Mouse (Mus musculus) forebrain, embryonic 15.5 days (tissue): Measurements from ENCODE around the gene Tbc1d14. TPM values are rescaled to one million over a fixed set of nuclear protein-coding genes. Genes with fewer than 3 reads are reported as not detected.

Source experiments
- ATAC-seq: fragments of 200-750 bp; cut with Nextera tagmentation; replicated peaks from 2 replicates; pipeline ENCODE4 v1.8.0; 2017; ENCODE audit warnings: mild to moderate bottlenecking, moderate TSS enrichment, moderate library complexity
- H3K27ac ChIP-seq: fragments of 300-500 bp; sonication (generic); replicated peaks from 2 replicates; pipeline ENCODE4 v1.5.1; 2015; ENCODE audit warnings: mild to moderate bottlenecking, inconsistent platforms
- H3K27me3 ChIP-seq: fragments of 300-500 bp; sonication (generic); 2 replicates; pipeline ENCODE4 v1.6.1; 2015; ENCODE audit warnings: inconsistent platforms
- H3K36me3 ChIP-seq: fragments of 300-500 bp; sonication (generic); 2 replicates; pipeline ENCODE4 v1.6.1; 2015; ENCODE audit warnings: mild to moderate bottlenecking, inconsistent platforms
- H3K4me1 ChIP-seq: fragments of 300-500 bp; sonication (generic); 2 replicates; pipeline ENCODE4 v1.6.1; 2015; ENCODE audit warnings: inconsistent platforms
- H3K4me2 ChIP-seq: fragments of 300-500 bp; sonication (generic); replicated peaks from 2 replicates; pipeline ENCODE4 v1.6.1; 2015; ENCODE audit warnings: mild to moderate bottlenecking, inconsistent platforms
- H3K4me3 ChIP-seq: fragments of 300-500 bp; sonication (generic); 2 replicates; pipeline ENCODE4 v1.5.1; 2015; ENCODE audit warnings: mild to moderate bottlenecking, inconsistent platforms
- H3K9ac ChIP-seq: fragments of 300-500 bp; sonication (generic); replicated peaks from 2 replicates; pipeline ENCODE4 v1.6.1; 2015; ENCODE audit warnings: mild to moderate bottlenecking, inconsistent platforms
- H3K9me3 ChIP-seq: fragments of 300-500 bp; sonication (generic); 2 replicates; pipeline ENCODE4 v1.6.1; 2016; ENCODE audit warnings: inconsistent platforms
- WGBS: fragments of 180-500 bp; shearing (Covaris S2); methylation state at CpG from one replicate; pipeline ENCODE4 v1.1.7; 2015; ENCODE audit warnings: mixed read lengths; 5-methylcytosine and 5-hydroxymethylcytosine counted together
- polyA plus RNA-seq: library from polyadenylated mRNA; unstranded; fragments of >200 nt; fragmentation: Nextera tagmentation; extraction: Ambion mirVana; gene quantifications from 2 replicates; pipeline ENCODE4 v1.2.1, GENCODE M21; 2015

Tbc1d14 gene
- polyA plus RNA-seq, 1 experiment from 2014 or later = 104 TPM

- H3K27me3 ChIP-seq = no peaks in the 10 kb centered on the region
- ATAC-seq = no peak
- peaks cover 3% of the 10 kb centered on the region; the same call in 1 of the 2 replicates for H3K36me3 ChIP-seq
- H3K27ac ChIP-seq = no peak overlapping the region
- H3K4me1 ChIP-seq = peaks cover 4% of the 10 kb centered on the region; the same call in 1 of the 2 replicates
- H3K4me2 ChIP-seq = no peak overlapping the region
- H3K9me3 ChIP-seq = no peaks in the 10 kb centered on the region
- H3K4me3 ChIP-seq = no peak overlapping the region
- H3K9ac ChIP-seq = no peak overlapping the region
- 70% methylated on average over 3 of the region's 3 CpGs for WGBS
Observed at GRCm38 (mm10) chr5:36575227-36575626, 17.8 kb downstream of the Tbc1d14 start.

GRCm38 (mm10) chr5:36574147-36574870 lies 18.8 kb downstream of the Tbc1d14 start:
- 58% methylated on average over 8 of the region's 8 CpGs for WGBS
- Histone ChIP-seq H3K36me3 (peaks cover 3% of the 10 kb centered on the region; the same call in 1 of the 2 replicates), H3K9ac (no peak overlapping the region)

GRCm38 (mm10) chr5:36573354-36573753 lies 19.7 kb downstream of the Tbc1d14 start:
- Histone ChIP-seq H3K36me3 (peaks cover 3% of the 10 kb centered on the region; the same call in 1 of the 2 replicates), H3K9ac (no peak overlapping the region), H3K27ac (no peak overlapping the region), H3K4me1 (peaks cover 4% of the 10 kb centered on the region; the same call in 1 of the 2 replicates), H3K27me3 (no peaks in the 10 kb centered on the region), H3K4me2 (no peak overlapping the region), H3K9me3 (no peaks in the 10 kb centered on the region), H3K4me3 (no peak overlapping the region)
- no peak for ATAC-seq
- 60% methylated on average over 3 of the region's 3 CpGs for WGBS

More at GRCm38 (mm10) chr5:36574147-36574870, 18.8 kb downstream of the Tbc1d14 start:
- Histone ChIP-seq H3K27me3 (no peaks in the 10 kb centered on the region), H3K4me2 (no peak overlapping the region), H3K4me3 (no peak overlapping the region), H3K27ac (no peak overlapping the region), H3K4me1 (peaks cover 4% of the 10 kb centered on the region; the same call in 1 of the 2 replicates), H3K9me3 (no peaks in the 10 kb centered on the region)
- ATAC-seq = no peak

GRCm38 (mm10) chr5:36571371-36571770 lies 21.7 kb downstream of the Tbc1d14 start:
- Histone ChIP-seq H3K4me3 (no peak overlapping the region), H3K27ac (no peak overlapping the region), H3K9ac (no peak overlapping the region), H3K4me1 (peaks cover 8% of the 10 kb centered on the region; the same call in 1 of the 2 replicates), H3K4me2 (no peak overlapping the region), H3K9me3 (no peaks in the 10 kb centered on the region), H3K36me3 (peaks cover 3% of the 10 kb centered on the region; the same call in 1 of the 2 replicates), H3K27me3 (no peaks in the 10 kb centered on the region)
- no peak for ATAC-seq
- 95% methylated on average over 16 of the region's 16 CpGs for WGBS

- H3K4me2 ChIP-seq = no peak overlapping the region
- peaks cover 8% of the 10 kb centered on the region; the same call in 1 of the 2 replicates for H3K4me1 ChIP-seq
- no peak for ATAC-seq
- H3K27me3 ChIP-seq = no peaks in the 10 kb centered on the region
- WGBS = 83% methylated on average over 4 of the region's 4 CpGs
- H3K27ac ChIP-seq = no peak overlapping the region
- no peaks in the 10 kb centered on the region for H3K9me3 ChIP-seq
- H3K36me3 ChIP-seq = peaks cover 3% of the 10 kb centered on the region; the same call in 1 of the 2 replicates
- no peak overlapping the region for H3K9ac ChIP-seq
- H3K4me3 ChIP-seq = no peak overlapping the region
Observed at GRCm38 (mm10) chr5:36570546-36571245, 22.4 kb downstream of the Tbc1d14 start.

- 94% methylated on average over 7 of the region's 7 CpGs for WGBS
- H3K27ac ChIP-seq = no peak overlapping the region
- no peak overlapping the region for H3K4me3 ChIP-seq
- H3K4me1 ChIP-seq = peaks cover 4% of the 10 kb centered on the region; the same call in 1 of the 2 replicates
- ATAC-seq = no peak
- no peak overlapping the region for H3K9ac ChIP-seq
- H3K4me2 ChIP-seq = no peak overlapping the region
- H3K9me3 ChIP-seq = no peaks in the 10 kb centered on the region
- H3K36me3 ChIP-seq = peaks cover 3% of the 10 kb centered on the region; the same call in 1 of the 2 replicates
- H3K27me3 ChIP-seq = no peaks in the 10 kb centered on the region
Observed at GRCm38 (mm10) chr5:36570098-36570497, 23.0 kb downstream of the Tbc1d14 start.

GRCm38 (mm10) chr5:36568118-36568517 lies 25.0 kb downstream of the Tbc1d14 start:
- H3K36me3 ChIP-seq = peaks cover 3% of the 10 kb centered on the region; the same call in 1 of the 2 replicates
- no peak overlapping the region for H3K4me3 ChIP-seq
- no peaks in the 10 kb centered on the region for H3K9me3 ChIP-seq
- no peaks in the 10 kb centered on the region for H3K27me3 ChIP-seq
- peaks cover 3% of the 10 kb centered on the region; the same call in 1 of the 2 replicates for H3K4me1 ChIP-seq
- no peak overlapping the region for H3K9ac ChIP-seq
- 96% methylated on average over 4 of the region's 4 CpGs for WGBS
- H3K4me2 ChIP-seq = no peak overlapping the region
- no peak for ATAC-seq
- no peak overlapping the region for H3K27ac ChIP-seq

GRCm38 (mm10) chr5:36567627-36568026 lies 25.4 kb downstream of the Tbc1d14 start:
- 65% methylated on average over 2 of the region's 2 CpGs for WGBS
- H3K4me1 ChIP-seq = peaks cover 3% of the 10 kb centered on the region; the same call in 1 of the 2 replicates
- no peak overlapping the region for H3K4me3 ChIP-seq
- ATAC-seq = no peak
- H3K36me3 ChIP-seq = peaks cover 3% of the 10 kb centered on the region; the same call in 1 of the 2 replicates
- no peak overlapping the region for H3K4me2 ChIP-seq
- H3K27me3 ChIP-seq = no peaks in the 10 kb centered on the region
- H3K27ac ChIP-seq = no peak overlapping the region
- no peak overlapping the region for H3K9ac ChIP-seq
- no peaks in the 10 kb centered on the region for H3K9me3 ChIP-seq

GRCm38 (mm10) chr5:36564530-36564929 lies 28.5 kb downstream of the Tbc1d14 start:
- Histone ChIP-seq H3K4me1 (peaks cover 3% of the 10 kb centered on the region; the same call in 1 of the 2 replicates), H3K36me3 (no peaks in the 10 kb centered on the region), H3K4me2 (no peak overlapping the region), H3K9me3 (no peaks in the 10 kb centered on the region), H3K27ac (no peak overlapping the region), H3K27me3 (no peaks in the 10 kb centered on the region), H3K9ac (no peak overlapping the region), H3K4me3 (no peak overlapping the region)
- ATAC-seq = no peak
- WGBS = 91% methylated on average over 9 of the region's 9 CpGs

GRCm38 (mm10) chr5:36563741-36564140 lies 29.3 kb downstream of the Tbc1d14 start:
- no peak overlapping the region for H3K9ac ChIP-seq
- H3K27me3 ChIP-seq = no peaks in the 10 kb centered on the region

GRCm38 (mm10) chr5:36562791-36563445 lies 30.2 kb downstream of the Tbc1d14 start:
- Histone ChIP-seq H3K4me1 (peaks cover 3% of the 10 kb centered on the region; the same call in 1 of the 2 replicates), H3K9ac (no peak overlapping the region), H3K9me3 (no peaks in the 10 kb centered on the region), H3K4me3 (no peak overlapping the region), H3K27me3 (no peaks in the 10 kb centered on the region), H3K36me3 (no peaks in the 10 kb centered on the region), H3K27ac (no peak overlapping the region), H3K4me2 (no peak overlapping the region)
- no peak for ATAC-seq
- WGBS = 92% methylated on average over 10 of the region's 10 CpGs

More at GRCm38 (mm10) chr5:36563741-36564140, 29.3 kb downstream of the Tbc1d14 start:
- H3K9me3 ChIP-seq = no peaks in the 10 kb centered on the region
- 84% methylated on average over 6 of the region's 6 CpGs for WGBS
- H3K4me1 ChIP-seq = peaks cover 3% of the 10 kb centered on the region; the same call in 1 of the 2 replicates
- no peak overlapping the region for H3K4me3 ChIP-seq
- H3K4me2 ChIP-seq = no peak overlapping the region
- ATAC-seq = no peak
- H3K36me3 ChIP-seq = no peaks in the 10 kb centered on the region
- H3K27ac ChIP-seq = no peak overlapping the region
